10 mouse cellular contexts compared by ENCODE assay signal in genomic region chr19:31662802-31663201, GRCm38 (mm10).
DNase-seq lines count a peak whose midpoint lies in the region; ATAC-seq lines count a peak whose summit lies in the region.
"Had no signal": no experiment of that assay in that cellular context is flagged by ENCODE, and none has a peak within 500 bp of the region (broad histone marks: within the 10 kb centered on the region; RNA-seq: fewer than 3 reads in every experiment).

No protein-coding gene starts in this region.

- no peak overlapping the region for H3K27ac ChIP-seq in embryonic facial prominence, embryonic 15.5 days (replicated peaks)
- H3K27ac ChIP-seq in hindbrain, embryonic 16.5 days (ENCODE audit: low read depth, low read length): no peak overlapping the region
- H3K27ac ChIP-seq in midbrain, embryonic 16.5 days (ENCODE audit: low read length): no peak overlapping the region

- ATAC-seq in embryonic facial prominence, embryonic 15.5 days (ENCODE audit: insufficient number of reproducible peaks, low FRiP score, low TSS enrichment, low read depth): no peak
- ATAC-seq in hindbrain, embryonic 16.5 days: no peak
- no peak for ATAC-seq in midbrain, embryonic 16.5 days

- H3K36me3 ChIP-seq in embryonic facial prominence, embryonic 15.5 days: no peaks in the 10 kb centered on the region
- H3K36me3 ChIP-seq in hindbrain, embryonic 16.5 days (ENCODE audit: control insufficient read depth, insufficient read depth, low read length): no peaks in the 10 kb centered on the region
- no peaks in the 10 kb centered on the region for H3K36me3 ChIP-seq in midbrain, embryonic 16.5 days (ENCODE audit: control insufficient read depth, insufficient read depth, low read length)

- no peaks in the 10 kb centered on the region for H3K27me3 ChIP-seq in embryonic facial prominence, embryonic 15.5 days
- H3K27me3 ChIP-seq in hindbrain, embryonic 16.5 days (replicated peaks; ENCODE audit: control insufficient read depth, insufficient read depth, low read length): no peaks in the 10 kb centered on the region
- no peaks in the 10 kb centered on the region for H3K27me3 ChIP-seq in midbrain, embryonic 16.5 days (ENCODE audit: control insufficient read depth, insufficient read depth, low read depth, low read length)

- peak overlapping the region; percentile 84 for H3K4me2 ChIP-seq in embryonic facial prominence, embryonic 15.5 days (replicated peaks)
- H3K4me2 ChIP-seq in hindbrain, embryonic 16.5 days (ENCODE audit: low read length): peak overlapping the region; percentile 90
- peak overlapping the region; percentile 95 for H3K4me2 ChIP-seq in midbrain, embryonic 16.5 days (ENCODE audit: low read length)

- DNase-seq in left cerebral cortex, postnatal 25 days (ENCODE audit: low spot score in 2 of 2): peak; percentile 31 to 46
- no peak for DNase-seq in left cerebral cortex, adult 9 months (ENCODE audit: low spot score in 2 of 2)
- no peak for DNase-seq in MN1 (ENCODE audit: low spot score)
- no peak for DNase-seq in heart, postnatal 4 days
- DNase-seq in thymus, postnatal 25 days: no peak
- DNase-seq: cerebellum, adult 11-12 months; thymus, postnatal 14 days had no signal

- no peaks in the 10 kb centered on the region for H3K9me3 ChIP-seq in embryonic facial prominence, embryonic 15.5 days (replicated peaks)
- no peaks in the 10 kb centered on the region for H3K9me3 ChIP-seq in hindbrain, embryonic 16.5 days (ENCODE audit: control insufficient read depth, low read length)
- no peaks in the 10 kb centered on the region for H3K9me3 ChIP-seq in midbrain, embryonic 16.5 days (replicated peaks; ENCODE audit: control insufficient read depth, low read length, poor library complexity, severe bottlenecking)

- peak overlapping the region; percentile 18 for H3K4me3 ChIP-seq in embryonic facial prominence, embryonic 15.5 days (replicated peaks)
- H3K4me3 ChIP-seq in hindbrain, embryonic 16.5 days (ENCODE audit: low read length): peak overlapping the region; percentile 64
- H3K4me3 ChIP-seq in midbrain, embryonic 16.5 days (ENCODE audit: low read depth, low read length): peak overlapping the region; percentile 83

- WGBS in embryonic facial prominence, embryonic 15.5 days: 47% methylated on average over 2 of the region's 2 CpGs
- 55% methylated on average over 2 of the region's 2 CpGs for WGBS in hindbrain, embryonic 16.5 days
- 67% methylated on average over 2 of the region's 2 CpGs for WGBS in midbrain, embryonic 16.5 days

- H3K9ac ChIP-seq in embryonic facial prominence, embryonic 15.5 days: no peak overlapping the region
- no peak overlapping the region for H3K9ac ChIP-seq in hindbrain, embryonic 16.5 days (ENCODE audit: low read depth, low read length)
- H3K9ac ChIP-seq in midbrain, embryonic 16.5 days (ENCODE audit: low read depth, low read length): peak overlapping the region; percentile 35; the same call in 1 of the 2 replicates

- H3K4me1 ChIP-seq in embryonic facial prominence, embryonic 15.5 days: peaks cover 6% of the 10 kb centered on the region
- H3K4me1 ChIP-seq in hindbrain, embryonic 16.5 days (ENCODE audit: control insufficient read depth, insufficient read depth, low read depth, low read length): peaks cover 17% of the 10 kb centered on the region
- H3K4me1 ChIP-seq in midbrain, embryonic 16.5 days (ENCODE audit: control insufficient read depth, insufficient read depth, low read length): peaks cover 17% of the 10 kb centered on the region

- intact Hi-C loops in left cerebral cortex, postnatal 25 days (cut with DNase I): loop anchor here (5.0 kb wide), 2 partner anchors 146 to 316 kb away; no protein-coding TSS in a partner anchor

Comparison
In these comparisons a context has a peak if more than half of its experiments do, and no peak if none do; other contexts are left out.
1. DNase-seq: peak in left cerebral cortex, postnatal 25 days (2 of 2); none in left cerebral cortex, adult 9 months (0 of 2), MN1 (single experiment), heart, postnatal 4 days (single experiment) and thymus, postnatal 25 days (single experiment).
2. H3K4me3 ChIP-seq: peak in every context shown above with its lines; median percentile 83 in midbrain, embryonic 16.5 days; 64 in hindbrain, embryonic 16.5 days; 18 in embryonic facial prominence, embryonic 15.5 days.
3. Peak in every context shown above with its lines, with median percentiles within 50 percentile points of each other: H3K4me2 ChIP-seq.